Mouse (Mus musculus): ENCODE results near the gene Aatk.

- no peak for TF ChIP-seq CTCF (IDR thresholded peaks at IDR 0.05; ENCODE audit: low read depth)
- TF ChIP-seq EP300 (IDR thresholded peaks at IDR 0.05; ENCODE audit: low read depth) = no peak
These were observed 6.5 kb downstream of the Aatk start for GRCm38 (mm10) chr11:120040440-120040839.
